Mouse (Mus musculus): ENCODE results near the gene Rasa4. TPM values are rescaled to one million over a fixed set of nuclear protein-coding genes. Genes with fewer than 3 reads are reported as not detected.
"Not testable (repeated sequence)": the region's sequence is repeated elsewhere in the genome, so short reads cannot be mapped to it uniquely, and the experiment has no call there.

Gene Rasa4
- total RNA-seq, 2 experiments from 2014 or later, result 7.4 TPM

GRCm38 (mm10) chr5:136066404-136067148 is 17.1 kb upstream of the Rasa4 start:
- not testable (repeated sequence) for DNase-seq (ENCODE audit: low spot score in 2 of 2)

DNA sequence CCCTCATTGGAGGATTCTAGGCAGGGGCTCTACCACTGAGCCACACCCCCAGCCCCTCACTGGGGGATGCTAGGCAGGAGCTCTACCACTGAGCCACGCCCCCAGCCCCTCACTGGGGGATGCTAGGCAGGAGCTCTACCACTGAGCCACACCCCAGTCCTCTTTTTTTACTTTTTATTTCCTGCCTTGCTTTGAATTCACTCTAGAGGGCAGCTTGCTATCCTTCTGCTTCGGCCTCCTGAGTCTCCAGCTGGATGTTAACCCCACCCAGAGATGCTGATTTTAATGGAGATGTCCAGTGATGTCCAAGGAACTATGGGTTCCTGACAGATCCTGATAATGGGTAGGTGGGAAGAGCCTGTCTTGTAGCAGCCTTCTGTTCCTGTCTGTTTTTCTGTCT is 14.3 kb upstream of the Rasa4 start:
- no peak for DNase-seq (ENCODE audit: low spot score in 2 of 2)

- no peak for DNase-seq (ENCODE audit: low spot score in 2 of 2)
These were observed 10.7 kb upstream of the Rasa4 start for GRCm38 (mm10) chr5:136073051-136073450.

DNA sequence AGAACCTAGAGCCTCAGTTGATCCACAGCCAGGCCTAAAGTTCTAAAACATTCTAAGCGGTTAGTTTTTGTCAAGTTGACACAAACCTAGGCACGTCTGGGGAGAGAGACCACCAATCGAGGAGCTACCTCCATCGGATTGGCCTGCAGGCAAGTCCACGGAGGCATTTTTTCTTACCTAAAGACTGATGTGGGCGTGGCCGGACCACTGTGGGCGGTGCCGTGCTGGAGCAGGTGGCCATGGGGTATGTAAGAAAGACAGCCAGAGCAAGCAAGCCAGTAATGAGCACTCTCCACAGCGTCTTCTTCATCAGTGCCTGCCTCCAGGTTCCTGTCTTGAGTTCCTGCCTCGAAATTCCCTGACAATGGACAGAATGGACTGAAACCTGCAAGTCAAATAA is 10.2 kb upstream of the Rasa4 start:
- DNase-seq (ENCODE audit: low spot score in 2 of 2), result no peak

DNA sequence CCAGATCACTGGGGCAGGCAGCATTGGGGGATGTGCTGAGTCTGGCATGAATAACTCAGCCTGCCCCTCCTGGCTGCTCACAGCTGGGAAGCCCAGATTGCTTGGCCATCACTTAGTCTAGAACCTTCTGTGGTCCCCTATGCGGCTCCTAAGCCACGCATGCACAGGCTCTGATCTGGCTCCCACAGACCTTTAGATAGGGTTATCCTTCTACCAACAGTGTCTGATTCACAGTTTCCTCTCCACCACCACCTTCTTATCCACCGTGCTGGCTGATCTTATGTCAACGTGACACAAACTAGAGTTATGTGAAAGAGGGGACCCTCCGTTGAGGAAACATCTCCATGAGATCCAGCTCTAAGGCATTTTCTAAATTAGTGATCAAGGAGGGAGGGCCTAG is 8.6 kb upstream of the Rasa4 start:
- DNase-seq (ENCODE audit: low spot score in 2 of 2), result no peak

DNA sequence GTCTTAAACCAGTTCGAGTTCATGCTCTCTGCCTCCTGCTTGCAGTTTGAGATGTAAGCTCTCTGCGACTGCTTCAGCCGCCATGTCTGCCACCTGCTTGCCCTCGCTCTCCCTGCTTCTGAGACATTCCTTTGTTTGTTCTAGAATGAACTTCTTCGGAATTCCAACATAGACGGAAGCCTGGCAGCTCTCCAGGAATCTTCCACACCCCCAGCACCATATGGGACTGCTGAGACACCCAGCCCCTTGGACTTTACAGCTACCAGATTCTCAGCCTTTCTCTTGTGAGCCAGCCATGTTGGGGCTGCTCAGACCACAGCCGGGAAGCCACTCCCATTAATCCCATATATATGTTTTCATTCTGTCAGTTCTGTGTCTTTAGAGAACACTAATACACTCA is 7.4 kb upstream of the Rasa4 start:
- peak in 1 of 2 experiments; percentile 40 for DNase-seq (ENCODE audit: low spot score in 2 of 2)

GRCm38 (mm10) chr5:136077001-136077550 is 6.6 kb upstream of the Rasa4 start:
- no peak for DNase-seq (ENCODE audit: low spot score in 2 of 2)

DNA sequence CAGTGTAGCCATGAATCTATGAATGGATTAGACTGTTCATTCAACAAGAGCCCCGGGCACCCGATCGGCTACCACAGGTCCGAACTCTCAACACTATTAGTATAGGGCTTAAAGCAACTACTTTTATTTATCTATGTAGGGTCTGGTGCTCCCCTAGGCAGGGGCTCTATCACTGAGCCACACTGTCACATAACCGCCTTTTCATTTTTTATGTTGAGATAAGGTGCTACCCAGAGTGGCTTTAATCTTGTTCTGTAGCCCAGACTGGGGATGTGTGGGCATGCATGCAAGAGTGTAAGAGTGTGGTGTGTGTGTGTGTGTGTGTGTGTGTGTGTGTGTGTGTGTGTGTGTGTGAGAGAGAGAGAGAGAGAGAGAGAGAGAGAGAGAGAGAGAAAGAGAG is 5.6 kb upstream of the Rasa4 start:
- no peak for DNase-seq (ENCODE audit: low spot score in 2 of 2)

DNA sequence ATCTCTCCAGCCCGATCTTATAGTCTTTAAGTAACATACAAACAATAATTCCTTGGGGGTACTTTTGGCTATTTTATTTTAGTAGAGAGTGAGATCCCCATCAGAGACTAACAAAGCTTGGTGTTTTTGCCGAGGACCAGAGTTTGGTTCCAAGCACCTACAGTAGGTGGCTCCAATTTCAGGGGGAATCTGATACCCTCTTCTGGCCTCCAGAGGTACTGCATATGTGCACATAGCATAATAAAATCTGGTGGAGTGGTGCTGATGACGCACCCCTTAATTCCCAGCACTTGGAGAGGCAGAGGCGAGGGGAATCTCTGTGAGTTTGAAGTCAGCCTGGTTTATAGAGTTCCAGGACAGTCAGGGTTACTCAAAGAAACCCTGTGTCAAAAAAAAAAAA is 1.4 kb upstream of the Rasa4 start:
- no peak for DNase-seq (ENCODE audit: low spot score in 2 of 2)

GRCm38 (mm10) chr5:136084144-136084881 is 597 bp downstream of the Rasa4 start:
- no peak for DNase-seq (ENCODE audit: low spot score in 2 of 2)

GRCm38 (mm10) chr5:136084891-136085651 is 1.4 kb downstream of the Rasa4 start:
- DNase-seq (ENCODE audit: low spot score in 2 of 2), result no peak

DNA sequence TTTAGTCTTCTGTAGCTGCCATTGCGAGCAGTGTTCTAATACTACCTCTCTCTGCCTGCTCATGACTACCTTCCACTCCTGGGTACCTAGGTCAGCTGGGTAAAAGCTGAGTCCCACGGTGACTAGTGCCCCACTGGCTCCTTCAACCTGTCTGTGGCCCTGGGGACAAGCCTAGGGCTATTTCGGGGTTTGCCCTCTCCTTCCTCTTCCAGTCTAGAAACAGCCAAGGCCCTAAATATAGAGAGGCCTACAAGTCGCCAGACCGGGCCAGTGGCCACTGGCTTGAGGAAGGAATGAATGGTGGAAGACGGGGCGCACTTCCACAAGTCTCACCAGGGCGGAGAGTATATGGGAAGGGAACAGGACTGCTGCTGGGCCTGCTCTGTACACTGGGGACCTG is 2.6 kb downstream of the Rasa4 start:
- DNase-seq (ENCODE audit: low spot score in 2 of 2), result no peak

DNA sequence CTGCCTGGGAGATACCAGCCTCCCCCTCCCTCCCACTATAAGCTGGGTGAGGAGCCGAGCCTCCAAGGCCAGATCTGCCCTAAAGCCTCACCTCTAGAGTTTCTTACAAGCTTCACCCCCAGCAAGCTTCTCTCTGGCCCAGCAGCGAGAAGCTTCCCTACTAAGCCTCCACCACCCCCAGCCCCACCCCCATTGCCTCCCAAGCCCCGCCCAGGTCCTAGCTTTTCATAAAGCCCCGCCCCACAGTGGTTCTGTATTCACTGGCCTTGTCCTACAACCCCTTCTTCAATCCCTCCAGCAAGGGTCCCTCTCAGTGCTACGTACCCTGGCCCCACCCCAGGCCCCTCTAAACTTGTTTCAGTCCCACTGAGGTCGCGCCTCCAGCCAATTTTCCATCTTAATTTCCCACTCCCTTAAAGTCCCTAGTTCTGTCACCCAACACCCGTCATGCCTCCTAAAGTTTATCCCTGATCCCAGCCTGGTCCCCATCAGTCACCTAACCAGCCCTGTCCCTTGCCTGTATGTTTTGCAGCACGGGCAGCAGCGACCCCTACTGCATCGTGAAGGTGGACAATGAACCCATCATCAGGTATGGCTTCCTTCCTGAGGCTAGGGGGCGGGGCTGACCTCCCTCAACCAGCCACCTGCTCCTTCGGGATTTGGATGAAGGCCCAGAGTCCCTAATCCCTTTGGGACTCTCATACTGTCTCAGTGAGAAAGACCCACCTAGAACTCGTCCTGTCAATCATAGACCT is 5.3 kb downstream of the Rasa4 start:
- no peak for DNase-seq (ENCODE audit: low spot score in 2 of 2)

- no peak for DNase-seq (ENCODE audit: low spot score in 2 of 2)
These were observed 8.2 kb downstream of the Rasa4 start for GRCm38 (mm10) chr5:136091927-136092326.

- no peak for DNase-seq (ENCODE audit: low spot score in 2 of 2)
These were observed 10.7 kb downstream of the Rasa4 start for GRCm38 (mm10) chr5:136094249-136095010.

GRCm38 (mm10) chr5:136095089-136095488 is 11.4 kb downstream of the Rasa4 start:
- no peak for DNase-seq (ENCODE audit: low spot score in 2 of 2)

DNA sequence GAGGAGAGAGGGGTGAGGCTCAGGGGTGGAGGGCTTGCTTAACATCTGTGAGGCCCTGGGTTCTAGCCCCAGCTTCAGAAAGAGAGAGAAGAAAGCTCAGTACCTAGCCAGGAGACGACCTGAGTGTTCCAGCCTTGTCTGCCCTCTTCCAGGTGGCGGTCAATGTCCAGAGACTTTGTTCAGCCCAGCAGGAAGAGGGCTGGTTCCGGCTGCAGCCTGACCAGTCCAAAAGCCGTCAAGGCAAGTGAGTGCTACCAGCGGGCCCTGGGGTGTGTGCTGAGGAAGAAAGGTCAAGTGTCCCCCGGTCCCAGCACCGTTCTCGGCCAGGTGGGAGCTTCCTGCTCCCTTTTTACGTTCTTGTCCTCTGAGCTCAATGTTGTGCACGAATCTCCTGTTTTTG is 14.8 kb downstream of the Rasa4 start:
- DNase-seq (ENCODE audit: low spot score in 2 of 2), result no peak

- peak; percentile 51 to 65 for DNase-seq (ENCODE audit: low spot score in 2 of 2)
These were observed 18.5 kb downstream of the Rasa4 start for GRCm38 (mm10) chr5:136102099-136102820.

GRCm38 (mm10) chr5:136104511-136104910 is 20.8 kb downstream of the Rasa4 start:
- DNase-seq (ENCODE audit: low spot score in 2 of 2), result no peak

Data from gastrocnemius, postnatal 4 days (tissue).